Mouse (Mus musculus) heart, postnatal 0 days (tissue): ENCODE measurements around the gene Hdgfl2. TPM values are rescaled to one million over a fixed set of nuclear protein-coding genes. Genes with fewer than 3 reads are reported as not detected.
A peak's percentile ranks its signal among the peaks of the same experiment; 100 is the strongest.

ENCODE experiments used
- ATAC-seq: fragments of 200-750 bp; cut with Nextera tagmentation; 2 replicates; pipeline ENCODE4 v1.8.0; 2017; ENCODE audit warnings: low read depth, moderate number of reproducible peaks, moderate library complexity; ENCODE audit not compliant: insufficient read depth
- DNase-seq: peaks from one replicate; pipeline ENCODE4 v3.0.0-alpha.2; 2016; ENCODE audit warnings: low spot score
- H3K27ac ChIP-seq: fragments of 300-500 bp; sonication (generic); 2 replicates; pipeline ENCODE4 v1.5.1; 2014; ENCODE audit warnings: low read depth, mild to moderate bottlenecking
- H3K27me3 ChIP-seq: fragments of 300-500 bp; sonication (generic); 2 replicates; pipeline ENCODE4 v1.6.1; 2014; ENCODE audit warnings: low read length, mixed read lengths; ENCODE audit not compliant: control insufficient read depth, insufficient read depth
- H3K36me3 ChIP-seq: fragments of 300-500 bp; sonication (generic); replicated peaks from 2 replicates; pipeline ENCODE4 v1.6.1; 2014; ENCODE audit warnings: low read length, mixed read lengths; ENCODE audit not compliant: control insufficient read depth, insufficient read depth
- H3K4me1 ChIP-seq: fragments of 300-500 bp; sonication (generic); 2 replicates; pipeline ENCODE4 v1.6.1; 2014; ENCODE audit warnings: antibody characterized with exemption; ENCODE audit not compliant: control insufficient read depth, insufficient read depth
- H3K4me2 ChIP-seq: fragments of 300-500 bp; sonication (generic); 2 replicates; pipeline ENCODE4 v1.6.1; 2014; ENCODE audit warnings: low read depth, mild to moderate bottlenecking, low read length, moderate library complexity
- H3K4me3 ChIP-seq: fragments of 300-500 bp; sonication (generic); 2 replicates; pipeline ENCODE4 v1.5.1; 2014; ENCODE audit warnings: low read depth, low read length
- H3K9ac ChIP-seq: fragments of 300-500 bp; sonication (generic); replicated peaks from 2 replicates; pipeline ENCODE4 v1.6.1; 2014; ENCODE audit warnings: low read depth, low read length, mixed read lengths
- H3K9me3 ChIP-seq: fragments of 300-500 bp; sonication (generic); replicated peaks from 2 replicates; pipeline ENCODE4 v1.6.1; 2016; ENCODE audit warnings: low read length; ENCODE audit not compliant: control insufficient read depth
- CTCF ChIP-seq: IDR thresholded peaks from 2 replicates; pipeline ENCODE4 v1.5.1; 2016; ENCODE audit warnings: antibody characterized with exemption, control low read depth, low read depth
- EP300 ChIP-seq: IDR thresholded peaks from 2 replicates; pipeline ENCODE4 v1.6.1; 2016; ENCODE audit warnings: antibody characterized with exemption, low read depth
- WGBS: fragments of 180-500 bp; shearing (Covaris S2); extraction: QIAGEN DNeasy Blood & Tissue Kit; methylation state at CpG from one replicate; pipeline ENCODE4 v1.1.7; 2014; 5-methylcytosine and 5-hydroxymethylcytosine counted together
- polyA plus RNA-seq: library from polyadenylated mRNA; unstranded; fragments of >200 nt; fragmentation: Nextera tagmentation; extraction: Ambion mirVana; gene quantifications from 2 replicates; pipeline ENCODE4 v1.2.1, GENCODE M21; 2015
- total RNA-seq: library from RNA; depleted of rRNA; stranded (reverse); fragments of >200 nt; gene quantifications from 2 replicates; pipeline ENCODE4 v1.2.3, GENCODE M21; 2014; ENCODE audit warnings: low replicate concordance

Gene Hdgfl2
- total and polyA plus RNA-seq, 2 experiments from 2014 or later: 35.9 to 52.1 TPM

DNA sequence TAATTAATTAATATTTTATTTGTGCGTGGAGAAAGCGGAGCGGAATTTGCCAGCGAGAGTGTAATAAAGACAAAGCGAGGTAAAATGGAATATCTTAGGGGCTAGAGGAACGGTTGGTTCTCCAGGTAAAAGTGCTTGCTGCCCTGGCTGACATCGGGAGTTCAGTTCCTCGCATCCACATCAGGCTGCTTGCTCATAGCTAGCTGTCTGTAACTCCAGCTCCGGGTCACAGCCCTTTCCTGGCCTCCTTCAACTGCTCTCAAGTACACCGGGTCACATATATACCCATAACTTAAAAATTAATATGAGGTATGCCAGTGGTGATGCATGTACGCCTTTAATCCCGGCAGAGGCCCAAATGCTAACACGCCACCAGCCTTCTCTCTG is 42.5 kb upstream of the Hdgfl2 start:
- WGBS: 37% methylated on average over 13 of the region's 13 CpGs
- DNase-seq (no peak), ATAC-seq (no peak)
- Histone ChIP-seq H3K4me3 (peak overlapping the region; percentile 32), H3K4me1 (peaks cover 24% of the 10 kb centered on the region), H3K9me3 (no peaks in the 10 kb centered on the region), H3K27ac (no peak overlapping the region), H3K4me2 (peak overlapping the region; percentile 47), H3K27me3 (no peaks in the 10 kb centered on the region), H3K36me3 (peaks cover 19% of the 10 kb centered on the region), H3K9ac (0 out of 2 replicates have a peak overlapping the region, but pooled peaks have one; percentile 26)
- TF ChIP-seq EP300 (no peak), CTCF (no peak)

DNA sequence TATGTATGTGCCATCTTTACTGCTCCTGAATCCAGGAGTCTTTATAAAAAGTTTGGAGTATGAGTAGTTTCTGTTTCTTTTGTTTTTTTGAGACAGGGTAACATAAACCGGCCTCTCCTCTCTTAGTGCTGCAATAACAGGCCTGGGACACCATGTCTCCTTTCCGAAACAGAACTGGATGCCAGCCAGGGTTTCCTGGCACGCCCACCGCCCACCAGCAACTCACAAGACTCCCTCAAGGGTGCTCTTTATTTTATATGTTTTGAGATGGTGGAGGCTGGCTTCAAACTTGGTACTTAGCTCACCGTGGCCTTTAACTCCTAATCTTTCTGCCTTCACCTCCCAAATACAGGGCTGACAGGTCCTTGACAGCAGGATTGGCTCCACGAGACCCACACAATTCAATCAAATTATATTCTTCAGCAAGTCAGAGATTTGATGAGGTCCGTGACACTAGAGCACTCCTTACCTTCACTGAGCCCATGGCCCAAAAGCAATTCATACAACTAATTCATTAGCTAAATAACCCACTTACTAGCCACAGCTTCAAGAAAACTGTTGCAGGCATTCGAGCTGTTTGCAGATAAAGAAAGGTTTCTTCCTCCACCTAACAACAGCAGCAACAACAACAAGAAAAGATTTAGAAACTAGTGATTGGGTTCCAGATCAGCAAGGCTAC is 40.7 kb upstream of the Hdgfl2 start:
- Histone ChIP-seq H3K4me2 (no peak overlapping the region), H3K9ac (no peak overlapping the region), H3K27me3 (no peaks in the 10 kb centered on the region), H3K4me3 (no peak overlapping the region), H3K4me1 (peaks cover 19% of the 10 kb centered on the region), H3K9me3 (no peaks in the 10 kb centered on the region), H3K36me3 (peaks cover 12% of the 10 kb centered on the region), H3K27ac (no peak overlapping the region)
- no peak for DNase-seq
- TF ChIP-seq CTCF: no peak
- TF ChIP-seq EP300: no peak
- WGBS: 72% methylated on average over 8 of the region's 8 CpGs
- ATAC-seq: no peak

DNA sequence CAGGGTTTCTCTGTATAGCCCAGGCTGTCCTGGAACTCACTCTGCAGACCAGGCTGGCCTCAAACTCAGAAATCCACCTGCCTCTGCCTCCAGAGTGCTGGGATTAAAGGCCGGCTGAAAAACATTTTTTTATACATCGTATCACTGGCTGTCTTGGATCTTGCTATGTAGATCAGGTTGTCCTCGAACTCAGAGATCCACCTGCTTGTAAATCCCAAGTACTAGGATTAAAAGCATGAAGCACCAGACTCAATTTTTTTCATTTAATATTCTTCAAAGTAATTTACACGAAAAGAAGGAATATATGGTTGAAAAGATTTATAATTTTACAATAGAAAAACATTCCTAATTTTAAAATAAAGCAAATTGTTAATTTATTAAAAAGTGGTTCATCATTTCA is 40.1 kb upstream of the Hdgfl2 start:
- Histone ChIP-seq H3K4me1 (peaks cover 19% of the 10 kb centered on the region), H3K4me2 (no peak overlapping the region), H3K27me3 (no peaks in the 10 kb centered on the region), H3K27ac (no peak overlapping the region), H3K4me3 (no peak overlapping the region), H3K36me3 (peaks cover 6% of the 10 kb centered on the region), H3K9ac (no peak overlapping the region), H3K9me3 (no peaks in the 10 kb centered on the region)
- WGBS: 70% methylated on average over 4 of the region's 4 CpGs
- TF ChIP-seq CTCF (no peak), EP300 (no peak)
- DNase-seq (no peak), ATAC-seq (no peak)

DNA sequence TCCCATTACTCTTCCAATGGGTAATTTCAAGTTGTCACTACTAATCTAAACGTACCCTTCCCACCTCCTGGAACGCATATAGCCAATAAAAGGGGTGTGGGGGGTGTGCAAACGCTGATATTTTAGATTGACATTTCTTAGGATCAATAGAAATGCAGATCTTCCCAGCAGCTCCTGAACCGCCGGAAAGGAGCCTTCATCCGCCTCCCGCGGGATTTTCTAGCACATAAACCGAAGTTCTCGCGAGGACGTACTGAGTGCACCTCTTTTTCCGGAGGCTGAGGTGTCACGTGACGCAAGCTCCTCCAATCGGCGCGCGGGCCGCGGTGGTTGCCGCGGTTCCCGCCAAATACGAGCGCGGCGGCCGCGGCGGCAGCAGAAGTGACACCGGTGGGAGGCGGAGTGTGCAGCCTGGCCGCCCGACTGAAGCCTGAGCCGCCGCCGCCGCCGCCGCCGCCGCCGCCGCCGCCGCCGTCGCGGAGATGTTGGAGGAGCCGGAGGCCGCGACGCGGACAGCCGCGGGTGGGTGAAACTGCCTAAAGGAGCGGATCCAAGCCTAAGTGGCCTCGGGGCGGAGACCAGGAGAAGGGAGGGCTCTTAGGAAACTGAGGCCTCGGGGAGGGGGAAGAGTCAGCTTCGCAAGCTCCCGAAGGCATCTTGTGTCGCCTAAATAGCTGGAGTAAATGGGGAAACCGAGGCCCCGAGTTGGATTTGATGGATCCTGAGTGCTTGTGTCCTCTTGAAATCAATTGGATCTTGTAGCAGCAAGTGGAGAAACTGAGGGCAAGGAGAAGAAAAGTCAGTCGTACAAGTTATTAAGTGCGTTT is 39.2 kb upstream of the Hdgfl2 start, which contains the start of gene Chaf1a:
Gene Chaf1a, plus strand, starts transcription at position 410 of the 827 bp plus-strand sequence.
- Histone ChIP-seq H3K27me3 (no peaks in the 10 kb centered on the region), H3K4me3 (peak within 1 kb of the TSS; percentile 88), H3K9ac (peak within 1 kb of the TSS; percentile 79), H3K9me3 (no peaks in the 10 kb centered on the region), H3K4me1 (peaks cover 11% of the 10 kb centered on the region), H3K4me2 (peak within 1 kb of the TSS; percentile 96), H3K27ac (peak within 1 kb of the TSS; percentile 58), H3K36me3 (no peaks in the 10 kb centered on the region; the same call in 1 of the 2 replicates)
- WGBS: under 1% methylated on average over 56 of the region's 68 CpGs
- peak; percentile 99 for DNase-seq
- TF ChIP-seq CTCF (no peak), EP300 (peak; percentile 35; the same call in 1 of the 2 replicates)
- peak; percentile 81 for ATAC-seq

DNA sequence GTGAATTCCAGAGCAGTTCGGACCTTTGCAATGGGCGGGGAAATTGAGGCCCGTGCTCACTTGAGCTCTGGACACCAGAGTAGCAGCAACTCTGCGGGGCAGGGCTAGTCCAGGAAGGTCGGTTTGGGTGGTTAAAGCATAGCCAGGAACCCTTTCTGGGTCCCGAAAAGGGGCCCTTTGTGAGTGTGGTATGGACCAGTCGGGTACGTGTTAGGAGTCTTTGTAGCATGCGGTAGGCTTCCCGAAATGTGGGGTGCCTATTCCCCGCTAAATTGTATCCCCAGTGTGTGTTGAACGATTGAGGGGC is 38.6 kb upstream of the Hdgfl2 start:
- H3K4me2 ChIP-seq: peak overlapping the region; percentile 96
- H3K4me3 ChIP-seq: peak overlapping the region; percentile 88
- H3K27me3 ChIP-seq: no peaks in the 10 kb centered on the region
- H3K9ac ChIP-seq: peak overlapping the region; percentile 79
- no peaks in the 10 kb centered on the region for H3K9me3 ChIP-seq
- H3K36me3 ChIP-seq: no peaks in the 10 kb centered on the region; the same call in 1 of the 2 replicates
- peak overlapping the region; percentile 58 for H3K27ac ChIP-seq
- TF ChIP-seq CTCF (no peak), EP300 (no peak)
- DNase-seq (no peak), ATAC-seq (no peak)
- H3K4me1 ChIP-seq: peaks cover 6% of the 10 kb centered on the region
- under 1% methylated on average over 12 of the region's 12 CpGs for WGBS
